Mouse (Mus musculus) left cerebral cortex, adult 18-20 months (tissue): ENCODE results near the gene Rragc. TPM values are rescaled to one million over a fixed set of nuclear protein-coding genes. Genes with fewer than 3 reads are reported as not detected.

Source experiments
- DNase-seq, 2 experiments: peaks; one replicate each; pipeline ENCODE4 v3.0.0; 2021 to 2022; ENCODE audit warnings: low spot score in 2 of 2, mixed read lengths in 1 of 2
- total RNA-seq, 2 experiments: library from RNA; stranded (reverse); gene quantifications; 2 replicates each; pipeline ENCODE4 v1.2.3; 2021

Rragc gene
- total RNA-seq, 2 experiments from 2014 or later: 63.8 to 63.9 TPM

DNA sequence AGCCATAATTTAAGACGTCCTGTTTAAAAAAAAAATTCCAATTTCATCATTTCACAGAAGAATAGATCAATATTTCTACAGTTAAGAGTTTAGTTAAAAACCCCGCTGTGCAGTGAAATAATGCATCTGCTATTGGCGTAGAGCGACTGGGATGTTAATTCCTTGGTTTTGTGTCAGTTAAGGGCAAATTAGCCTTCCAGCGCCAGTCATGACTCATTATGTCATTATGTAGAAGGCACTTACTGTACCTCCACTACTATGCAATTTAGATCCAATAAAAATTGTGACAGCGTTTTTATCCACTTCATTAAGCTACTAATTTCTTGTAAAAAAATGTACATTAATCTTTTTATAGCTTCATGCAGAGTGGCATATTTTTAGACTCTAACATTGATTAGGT, 31.7 kb downstream of the Rragc start:
- no peak for DNase-seq

DNA sequence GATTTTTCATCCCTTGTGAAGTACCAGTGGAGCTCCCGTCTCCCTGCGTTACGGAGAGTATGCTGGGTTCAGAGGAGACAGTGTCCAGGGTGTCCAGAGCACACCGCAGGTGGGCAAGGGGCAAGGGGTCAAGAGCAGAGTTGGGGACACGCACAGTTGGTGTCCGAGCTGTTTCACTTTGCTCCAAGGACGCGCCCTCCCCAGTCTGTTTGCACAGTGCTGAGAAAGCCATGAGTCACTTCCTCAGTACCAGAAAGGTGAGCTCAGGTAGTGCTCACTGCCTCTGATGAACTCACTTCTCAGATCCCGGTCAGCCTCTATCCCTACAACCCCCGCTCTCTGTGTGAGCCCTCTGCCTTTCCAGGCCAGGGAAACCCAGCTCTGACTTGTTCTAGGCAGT, 32.4 kb downstream of the Rragc start:
- no peak for DNase-seq

DNA sequence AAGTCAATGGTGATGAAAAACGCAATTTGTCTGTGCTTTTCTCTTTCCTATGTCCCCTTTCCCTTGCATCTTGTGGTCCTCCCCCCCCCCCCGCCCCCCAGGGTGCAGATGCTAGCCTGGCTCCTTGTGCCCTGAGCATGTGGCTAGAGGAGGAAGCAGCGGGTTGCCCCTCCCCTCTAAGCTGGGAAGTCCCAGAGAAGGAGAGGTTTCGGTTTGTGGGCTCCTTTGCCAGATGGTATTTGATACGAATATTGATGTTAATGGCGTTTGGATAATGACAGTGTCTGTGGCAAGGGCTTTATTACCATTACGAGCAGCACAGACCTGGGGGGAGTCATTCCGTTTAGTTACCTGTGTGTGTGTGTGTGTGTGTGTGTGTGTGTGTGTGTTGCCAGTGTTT, 34.8 kb downstream of the Rragc start:
- no peak for DNase-seq

DNA sequence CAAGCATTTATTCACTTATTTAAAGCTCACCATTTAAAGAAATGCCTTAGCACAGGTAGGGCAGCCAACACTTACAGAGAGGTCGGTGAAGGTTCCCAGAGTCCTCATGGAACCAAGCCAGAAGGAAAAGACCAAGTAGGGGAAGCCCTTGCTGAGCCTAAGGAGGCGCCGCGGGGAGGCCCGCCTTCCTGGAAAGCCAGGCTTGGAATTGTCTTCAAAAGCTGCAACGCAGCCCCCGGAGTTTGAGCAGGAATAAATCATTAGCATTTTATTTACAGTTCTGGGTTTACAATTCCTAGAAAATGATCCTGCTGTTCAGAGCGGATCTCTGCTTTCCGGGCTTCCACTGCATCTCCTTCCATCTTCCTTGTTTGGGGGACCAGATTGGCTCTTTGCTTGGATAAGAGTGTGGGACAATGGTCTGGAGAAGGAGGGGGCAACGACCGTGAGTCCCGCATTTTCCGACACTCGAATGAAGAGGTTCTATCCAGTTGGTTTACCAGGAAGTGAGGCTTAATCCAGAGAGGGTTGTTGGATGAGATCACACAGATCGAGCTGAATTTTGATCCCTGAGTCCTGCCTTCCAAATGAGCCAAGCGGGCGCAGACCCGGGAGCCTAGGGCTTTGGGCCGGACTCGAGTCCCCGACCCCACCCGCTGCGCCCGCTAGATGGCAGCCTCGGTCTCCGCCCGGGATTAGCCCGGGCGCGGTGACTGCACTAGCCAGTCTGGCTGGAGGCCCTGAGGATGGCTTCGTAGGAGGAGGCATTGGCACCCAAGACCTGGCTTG, 39.7 kb downstream of the Rragc start:
- peak; percentile 79 to 81 for DNase-seq

DNA sequence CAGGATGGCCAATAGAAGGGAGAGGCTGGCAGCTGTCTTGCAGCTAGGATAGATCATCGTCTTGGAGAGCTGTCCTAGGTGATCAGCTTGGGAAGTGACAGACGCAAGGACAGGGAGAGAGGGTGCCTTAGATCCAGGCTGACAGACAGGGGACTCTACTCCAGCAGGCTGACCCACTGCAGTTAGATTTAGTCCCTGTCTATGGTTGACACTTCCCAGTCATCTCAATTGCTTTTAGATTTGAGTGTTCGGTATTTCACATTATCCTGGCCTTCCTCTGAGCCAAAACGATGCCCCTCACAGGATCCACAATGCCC, 40.2 kb downstream of the Rragc start:
- no peak for DNase-seq

DNA sequence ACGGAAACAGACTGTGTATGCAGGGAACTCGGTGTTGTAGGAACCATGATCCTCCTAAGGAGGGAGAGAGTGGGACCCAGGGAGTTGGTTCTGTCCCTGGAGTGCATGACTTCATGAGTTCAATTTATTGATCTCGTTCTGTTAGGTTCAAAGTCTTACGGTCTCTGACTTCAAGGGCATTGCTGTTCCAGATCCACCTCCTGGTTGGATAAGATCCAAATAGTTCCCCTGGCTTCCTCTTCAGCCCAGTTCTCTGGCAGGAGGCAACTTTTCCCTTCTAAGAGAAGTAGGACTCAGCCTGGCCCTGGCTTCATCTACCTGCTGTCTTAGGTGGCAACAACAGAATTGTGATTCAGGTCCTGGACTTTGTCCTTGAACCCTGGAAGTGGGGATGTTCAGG, 40.6 kb downstream of the Rragc start:
- no peak for DNase-seq

DNA sequence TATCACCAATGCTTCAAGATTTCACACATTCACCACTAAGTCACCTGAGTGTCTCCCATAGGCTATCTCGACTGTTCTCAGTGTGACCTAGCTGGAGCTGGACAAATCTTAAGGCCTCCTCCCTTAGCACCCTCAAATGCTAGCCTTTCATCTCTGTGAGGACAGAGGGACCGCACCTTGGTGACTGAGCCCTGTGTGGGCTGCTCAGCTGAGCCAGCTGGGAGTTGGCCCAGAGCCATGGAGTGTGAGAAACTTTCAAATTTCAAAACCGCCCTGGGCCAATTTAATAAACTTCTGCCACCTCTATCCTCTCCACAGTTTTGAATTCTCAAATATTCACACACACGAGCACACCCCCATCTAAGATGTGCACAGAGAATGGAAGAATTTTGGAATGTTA, 43.7 kb downstream of the Rragc start:
- DNase-seq: no peak

DNA sequence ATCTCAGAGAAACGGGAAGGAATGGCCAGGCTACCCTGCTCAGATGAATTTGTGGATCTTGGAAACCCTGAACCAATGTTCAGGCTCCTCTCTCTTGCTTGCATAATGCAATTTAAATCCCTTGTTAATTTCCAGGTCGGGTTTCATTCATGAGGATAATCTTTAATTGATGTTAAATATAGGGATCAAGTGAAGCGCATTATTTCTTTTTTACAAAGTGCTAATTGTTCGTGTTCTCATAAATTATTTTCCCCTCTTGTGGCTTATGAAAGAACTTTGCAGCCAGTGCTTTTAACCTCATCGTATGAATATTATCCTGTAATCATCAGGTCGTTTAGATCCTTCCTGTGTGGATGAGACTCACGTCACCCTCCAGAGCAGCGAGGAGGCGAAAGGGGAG, 45.5 kb downstream of the Rragc start:
- DNase-seq: no peak

DNA sequence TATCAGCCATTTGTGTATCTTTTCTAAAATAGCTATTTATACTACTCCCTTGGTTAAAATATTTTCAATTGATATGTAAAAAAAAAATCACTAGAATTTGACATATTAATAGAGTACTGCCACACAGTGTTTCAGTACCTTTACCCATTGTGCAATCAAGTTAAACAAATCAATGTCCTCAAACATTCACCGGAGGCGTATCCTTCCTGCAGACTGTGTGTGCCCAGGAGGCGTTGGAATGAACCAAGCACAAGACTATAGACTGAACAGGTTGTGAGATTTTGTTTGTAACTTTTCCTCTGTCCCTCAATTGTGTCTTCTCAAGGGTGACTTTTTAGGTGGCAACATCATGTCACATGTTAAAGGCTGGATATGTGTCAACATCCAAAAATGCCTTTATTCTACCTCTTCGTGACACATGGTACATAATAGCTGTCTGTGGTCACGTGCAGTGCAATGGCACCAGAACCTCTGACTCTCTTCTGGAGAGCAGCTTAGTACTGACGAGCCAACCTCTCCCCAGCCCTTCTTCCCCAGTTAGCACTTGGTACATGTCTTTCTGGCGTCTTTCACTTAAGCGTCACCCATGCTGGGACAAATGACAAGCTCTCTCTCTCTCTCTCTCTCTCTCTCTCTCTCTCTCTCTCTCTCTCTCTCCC, 51.5 kb downstream of the Rragc start:
- no peak for DNase-seq

DNA sequence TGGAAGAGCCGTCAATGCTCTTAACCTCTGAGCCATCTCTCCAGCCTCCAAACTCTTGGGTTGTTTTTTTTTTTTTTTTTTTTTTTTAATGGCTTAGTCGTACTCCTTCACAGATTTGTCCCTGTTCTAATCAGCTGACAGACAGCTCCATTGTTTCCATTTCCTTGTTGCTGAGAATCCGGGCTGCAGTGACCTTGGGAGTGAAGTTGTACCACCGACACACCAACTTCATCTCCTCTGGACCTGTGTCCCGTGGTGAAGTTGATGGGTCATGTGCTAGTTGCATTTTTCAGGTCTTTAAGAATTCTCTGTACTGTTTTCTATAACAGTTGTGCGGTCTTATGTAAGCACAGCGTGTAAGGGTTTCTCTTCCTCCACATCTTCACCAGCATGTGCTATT, 52.2 kb downstream of the Rragc start:
- no peak for DNase-seq

DNA sequence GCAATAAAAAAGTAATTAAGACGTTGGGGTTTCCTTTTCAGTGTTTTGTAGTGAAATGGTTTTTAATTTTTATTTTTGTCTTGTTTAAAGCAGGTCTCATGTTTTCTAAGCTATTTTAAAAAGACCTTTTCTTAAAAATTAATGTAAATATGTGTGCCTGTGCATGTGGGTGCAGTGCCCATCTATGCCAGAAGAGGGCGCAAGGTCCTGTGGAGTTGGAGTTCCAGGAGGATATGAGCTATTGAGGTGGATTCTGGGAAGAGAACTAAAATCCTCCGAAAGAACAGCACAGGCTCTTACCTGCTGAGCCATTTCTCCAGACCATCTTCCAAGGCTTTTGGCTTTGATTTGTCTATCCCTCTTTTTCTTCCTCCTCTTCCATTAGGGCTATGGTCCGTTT, 53.8 kb downstream of the Rragc start:
- DNase-seq: no peak

DNA sequence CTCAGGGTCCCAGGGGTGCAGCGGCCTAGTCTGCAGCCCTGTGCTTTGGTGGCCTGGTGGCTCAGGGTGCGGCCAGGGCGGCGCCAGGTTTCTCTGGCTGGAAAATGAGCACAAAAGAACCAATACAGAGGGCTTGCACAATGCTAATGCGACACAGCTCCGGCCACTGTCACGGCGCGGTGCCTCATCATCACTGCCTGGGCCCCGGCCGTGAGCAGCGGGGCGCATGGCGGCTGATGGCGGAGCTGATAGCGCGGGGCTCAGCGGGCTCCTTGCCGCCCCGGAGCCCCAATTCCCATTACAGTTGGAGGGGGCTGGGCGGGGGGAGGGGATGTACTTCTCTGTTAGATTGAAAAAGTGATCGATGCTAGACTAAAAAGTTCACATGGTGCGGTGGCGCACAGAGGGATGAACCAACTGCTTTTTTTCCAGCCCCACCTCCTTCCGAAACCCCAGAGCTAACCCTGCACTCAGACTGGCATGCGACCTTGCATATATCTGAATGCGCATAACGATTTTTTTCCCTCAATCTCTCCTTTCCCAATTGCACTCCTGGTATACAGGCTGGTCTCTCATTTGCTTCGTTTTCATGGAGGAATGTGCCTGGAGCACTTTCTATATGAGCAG, 55.3 kb downstream of the Rragc start:
- DNase-seq: no peak

DNA sequence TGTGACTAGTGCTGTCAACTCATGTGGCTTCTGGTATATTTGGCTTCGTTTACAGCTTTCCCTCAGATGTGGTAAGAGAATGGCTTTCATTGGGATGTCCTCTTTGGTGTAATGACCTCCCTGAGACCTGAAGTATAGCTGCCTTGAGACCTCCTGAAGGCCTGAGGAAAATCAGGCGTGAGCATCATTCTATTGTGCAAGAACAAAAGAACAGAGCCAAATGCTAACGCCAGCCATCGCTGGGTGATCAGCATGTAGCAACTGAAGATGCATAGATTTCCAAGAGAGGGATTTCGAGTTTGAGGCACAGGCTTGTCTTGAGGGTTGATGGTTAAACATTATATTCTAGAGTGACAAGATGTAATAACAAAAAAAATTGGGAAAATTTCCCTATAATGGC, 64.9 kb downstream of the Rragc start:
- DNase-seq: no peak

Other genes starting within 250 kb of the Rragc start
- 100 to 1,000 TPM; 213 to 220 TPM for gene Macf1, start 233.1 kb upstream of the Rragc start, total RNA-seq
- 100 to 1,000 TPM; 183 to 205 TPM for gene Ndufs5, start 199.2 kb upstream of the Rragc start, total RNA-seq
- 10 to 100 TPM; 60.7 to 66.4 TPM for gene Akirin1, start 167.1 kb upstream of the Rragc start, total RNA-seq
- gene Rhbdl2, start 129.6 kb upstream of the Rragc start, total RNA-seq: under 1 TPM in 1 of 2 experiments, not detected in 1; 0.40 TPM
- not detected for gene 4933427I04Rik, start 57.8 kb upstream of the Rragc start, total RNA-seq
- gene Mycbp, start 12.6 kb upstream of the Rragc start, total RNA-seq: 10 to 100 TPM; 12.3 to 14.0 TPM
- not detected for gene 4930535I16Rik, start 576 bp downstream of the Rragc start, total RNA-seq